Mouse (Mus musculus): Measurements from ENCODE around the gene Slc6a16.
"Not testable (repeated sequence)": the region's sequence is repeated elsewhere in the genome, so short reads cannot be mapped to it uniquely, and the experiment has no call there.

The Slc6a16 gene

GRCm38 (mm10) chr7:45255822-45256221 lies 14.9 kb downstream of the Slc6a16 start:
- DNase-seq: not testable (repeated sequence)

GRCm38 (mm10) chr7:45257063-45257840 lies 16.4 kb downstream of the Slc6a16 start:
- no peak for DNase-seq

GRCm38 (mm10) chr7:45259281-45259680 lies 18.4 kb downstream of the Slc6a16 start:
- DNase-seq: no peak

- DNase-seq: no peak
These were observed 21.4 kb downstream of the Slc6a16 start for GRCm38 (mm10) chr7:45262266-45262665.

- DNase-seq: no peak
These were observed 22.2 kb downstream of the Slc6a16 start for GRCm38 (mm10) chr7:45263006-45263607.

GRCm38 (mm10) chr7:45264348-45264747 lies 23.5 kb downstream of the Slc6a16 start:
- DNase-seq: no peak

GRCm38 (mm10) chr7:45265518-45265917 lies 24.6 kb downstream of the Slc6a16 start:
- no peak for DNase-seq

- DNase-seq: no peak
These were observed 32.0 kb downstream of the Slc6a16 start for GRCm38 (mm10) chr7:45272786-45273412.

GRCm38 (mm10) chr7:45273672-45274071 lies 32.8 kb downstream of the Slc6a16 start:
- DNase-seq: no peak

- peak; percentile 90 for DNase-seq
These were observed 36.4 kb downstream of the Slc6a16 start, which contains the start of gene Slc6a21 for GRCm38 (mm10) chr7:45277136-45277760. TSS of gene Slc6a21 (plus strand) at chr7:45277513.

- DNase-seq: no peak
These were observed 45.6 kb downstream of the Slc6a16 start for GRCm38 (mm10) chr7:45286486-45286885.

- no peak for DNase-seq
These were observed 55.7 kb downstream of the Slc6a16 start for GRCm38 (mm10) chr7:45296626-45297025.

- DNase-seq: no peak
These were observed 56.7 kb downstream of the Slc6a16 start for GRCm38 (mm10) chr7:45297563-45297962.

- DNase-seq: peak; percentile 51
These were observed 58.9 kb downstream of the Slc6a16 start for GRCm38 (mm10) chr7:45299752-45300151.

GRCm38 (mm10) chr7:45300270-45300669 lies 59.4 kb downstream of the Slc6a16 start:
- DNase-seq: peak; percentile 77

- DNase-seq: no peak
These were observed 61.7 kb downstream of the Slc6a16 start for GRCm38 (mm10) chr7:45302626-45303025.

GRCm38 (mm10) chr7:45304869-45305268 lies 64.0 kb downstream of the Slc6a16 start:
- DNase-seq: no peak

- DNase-seq: peak; percentile 70
These were observed 64.4 kb downstream of the Slc6a16 start for GRCm38 (mm10) chr7:45305275-45305674.

- no peak for DNase-seq
These were observed 67.8 kb downstream of the Slc6a16 start for GRCm38 (mm10) chr7:45308551-45309240.

GRCm38 (mm10) chr7:45309455-45309854 lies 68.6 kb downstream of the Slc6a16 start:
- DNase-seq: peak; percentile 61

- DNase-seq: no peak
These were observed 71.1 kb downstream of the Slc6a16 start for GRCm38 (mm10) chr7:45312023-45312422.

- DNase-seq: no peak
These were observed 72.0 kb downstream of the Slc6a16 start for GRCm38 (mm10) chr7:45312686-45313453.
